Mouse (Mus musculus) T-helper 1 cell (primary cell): ENCODE results near the gene Tmem132a.

Experiments used
- in situ Hi-C: fragments of 300-600 bp; cut with MboI, MseI; formaldehyde crosslinking; loops from one replicate; pipeline ENCODE4 v1.15.1; 2025; ENCODE audit warnings: high pct_unique_total_duplicates

The Tmem132a gene

DNA sequence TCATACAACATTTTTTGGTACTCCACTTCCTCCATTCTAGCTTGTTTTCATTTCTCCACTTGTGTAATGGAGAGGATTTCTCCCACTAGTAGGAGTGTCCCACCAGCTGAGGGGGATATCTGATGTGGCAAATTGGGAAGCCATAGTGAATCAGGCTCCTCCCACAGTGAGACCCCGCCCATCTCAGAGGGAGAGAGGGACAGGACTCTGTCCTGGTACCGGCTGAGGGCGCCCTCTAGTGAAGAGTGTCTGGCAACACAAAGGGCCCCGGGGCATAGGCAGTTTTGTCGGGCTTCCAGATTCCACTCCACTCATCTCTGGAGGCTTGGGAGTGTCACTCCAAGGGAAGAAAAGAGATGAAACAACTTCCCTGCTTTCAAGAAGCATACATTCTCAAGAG is 38.3 kb downstream of the Tmem132a start:
- in situ Hi-C loops, result no loop called here

- in situ Hi-C loops, result loop anchor here (5.0 kb wide), 3 partner anchors 42 to 693 kb away; partner anchors contain the start of gene Cd5
Measured at GRCm38 (mm10) chr19:10829436-10830175, 40.1 kb downstream of the Tmem132a start, which contains the start of gene Cd6. Cd6 (minus strand) TSS chr19:10830058.

DNA sequence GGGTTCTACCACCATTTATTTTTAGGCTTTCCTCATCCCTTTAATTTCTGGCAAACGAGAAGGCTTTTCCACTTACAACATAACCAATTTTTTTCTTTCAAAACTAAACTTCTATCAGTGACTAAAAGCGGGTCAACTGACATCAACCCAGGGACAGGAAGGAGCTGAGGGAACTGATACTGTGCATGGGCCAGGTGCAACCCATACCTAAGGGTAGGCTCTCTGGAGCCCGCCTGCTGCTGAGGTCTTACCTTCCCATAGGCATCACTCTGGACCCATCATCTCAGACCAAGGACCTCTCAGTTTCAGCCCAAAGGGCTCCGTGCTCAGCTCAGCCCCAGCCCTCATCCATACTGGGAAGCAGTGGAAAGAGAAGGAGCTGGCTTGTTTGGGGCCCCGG is 41.4 kb downstream of the Tmem132a start:
- in situ Hi-C loops, result loop anchor here (5.0 kb wide), 3 partner anchors 41 to 694 kb away; partner anchors contain the start of gene Cd5

DNA sequence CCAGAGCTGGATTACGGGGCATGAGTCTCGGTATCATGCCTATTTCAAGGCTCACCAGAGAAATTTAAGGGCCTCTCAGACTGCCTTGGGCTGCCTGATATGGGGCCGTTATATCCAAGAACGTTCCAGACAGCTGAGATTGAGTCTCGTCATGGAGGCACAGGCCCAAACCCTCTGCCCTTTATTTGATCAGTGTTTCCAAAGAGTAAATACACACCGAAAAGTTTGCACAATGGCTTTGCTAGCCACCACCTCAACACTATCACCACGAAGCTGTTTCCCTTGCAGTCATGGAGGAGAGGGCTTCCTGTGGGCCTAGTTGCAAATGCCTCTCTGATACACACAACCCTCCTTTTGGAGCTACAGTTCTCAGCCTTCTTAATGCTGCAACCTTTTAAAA is 45.7 kb downstream of the Tmem132a start:
- in situ Hi-C loops, result no loop called here

DNA sequence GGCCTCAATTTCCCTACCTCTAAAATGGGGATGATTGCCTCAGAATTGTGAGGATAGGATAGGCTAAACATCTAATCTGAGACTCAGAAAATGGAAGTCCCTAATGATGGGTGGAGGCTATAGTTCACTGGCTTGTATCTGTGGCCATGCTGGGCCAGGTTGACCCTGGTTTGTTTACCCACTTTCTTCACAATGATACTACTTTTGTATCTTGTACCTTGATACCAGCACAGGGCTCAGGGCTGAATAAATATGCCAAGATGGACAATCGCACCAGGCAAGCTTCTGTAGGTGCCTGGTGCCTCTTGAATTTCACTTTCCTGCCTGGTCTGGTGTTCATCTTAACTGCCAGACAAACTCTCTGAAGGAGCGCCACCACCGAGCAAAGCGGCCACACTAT is 47.2 kb downstream of the Tmem132a start:
- in situ Hi-C loops, result no loop called here

DNA sequence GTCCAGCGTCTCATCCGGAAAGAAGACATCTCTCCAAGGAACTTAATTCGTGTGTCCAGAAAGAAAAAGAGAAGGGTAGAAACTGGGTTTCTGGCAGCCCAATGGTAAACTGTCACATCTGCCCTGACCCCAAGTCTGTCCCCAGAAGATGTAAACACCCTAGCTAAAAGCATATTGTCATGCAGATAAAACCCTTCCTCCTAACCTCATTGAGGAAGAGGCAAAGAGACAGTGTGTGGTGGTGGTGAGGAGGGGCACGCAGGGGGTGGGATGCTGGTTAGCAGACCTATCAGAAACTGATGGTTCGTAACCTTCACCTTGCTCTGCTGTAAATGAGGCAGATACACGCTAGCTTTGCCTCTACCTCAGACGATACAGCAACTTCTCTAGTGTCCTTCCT is 48.4 kb downstream of the Tmem132a start:
- in situ Hi-C loops, result no loop called here

DNA sequence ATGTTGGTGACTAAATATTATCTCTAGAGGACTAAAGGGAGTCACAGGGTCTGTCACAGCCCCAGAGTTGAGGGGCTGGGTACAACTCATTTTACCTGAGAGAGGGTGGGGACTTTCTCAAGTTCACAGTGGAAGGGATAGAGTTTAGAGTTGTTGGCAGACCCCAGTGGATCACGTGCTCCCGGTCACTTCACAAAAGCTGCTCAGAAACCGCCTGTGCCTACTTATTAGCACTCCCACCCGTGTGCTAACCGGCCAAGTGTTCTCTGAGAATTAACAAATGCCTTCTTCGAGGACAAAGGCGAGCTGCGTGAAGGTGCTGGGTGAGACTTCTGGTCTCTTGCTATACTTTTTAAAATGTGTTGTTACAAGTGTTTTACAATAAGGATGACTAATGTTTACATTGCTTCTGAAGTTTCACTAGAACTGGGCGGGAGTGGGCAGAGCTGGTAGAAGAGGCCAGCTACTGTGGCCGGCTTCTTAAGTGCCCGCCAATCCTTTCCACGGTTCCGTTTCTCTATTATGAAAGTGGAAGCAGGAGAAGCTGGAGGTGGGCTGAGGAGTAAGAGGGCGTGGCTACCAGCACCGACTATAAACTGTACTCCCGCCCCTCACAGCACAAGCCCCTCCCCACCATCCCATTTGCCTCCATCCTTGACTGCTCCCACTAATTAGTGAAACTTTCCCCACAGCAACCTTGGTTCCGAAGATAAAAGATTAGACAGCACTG is 51.4 kb downstream of the Tmem132a start:
- in situ Hi-C loops, result no loop called here

GRCm38 (mm10) chr19:10816462-10816861 is 53.3 kb downstream of the Tmem132a start:
- in situ Hi-C loops, result no loop called here

- in situ Hi-C loops, result no loop called here
Measured at GRCm38 (mm10) chr19:10815871-10816270, 53.9 kb downstream of the Tmem132a start.

GRCm38 (mm10) chr19:10813905-10814304 is 55.8 kb downstream of the Tmem132a start:
- in situ Hi-C loops, result no loop called here

DNA sequence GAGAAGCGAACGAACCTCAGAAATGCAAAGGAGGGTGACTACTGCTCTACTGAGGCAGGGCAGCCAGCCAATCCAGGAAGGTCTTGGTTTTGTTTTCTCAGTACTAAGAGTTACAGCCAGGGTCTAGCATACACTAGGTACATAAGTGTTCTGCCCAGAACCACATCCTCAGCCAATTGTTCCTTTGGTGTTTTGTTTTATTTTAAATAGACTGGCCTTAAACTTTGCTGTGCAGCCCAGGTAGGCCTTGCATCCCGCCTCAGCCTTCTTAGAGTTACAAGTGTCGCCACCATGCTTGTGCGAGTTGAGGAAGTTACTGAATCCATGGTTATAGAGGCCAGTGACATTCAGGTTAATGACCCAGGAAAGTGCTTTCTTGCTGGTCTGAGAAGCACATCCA is 56.7 kb downstream of the Tmem132a start:
- in situ Hi-C loops, result no loop called here

GRCm38 (mm10) chr19:10811471-10811870 is 58.3 kb downstream of the Tmem132a start:
- in situ Hi-C loops, result no loop called here

DNA sequence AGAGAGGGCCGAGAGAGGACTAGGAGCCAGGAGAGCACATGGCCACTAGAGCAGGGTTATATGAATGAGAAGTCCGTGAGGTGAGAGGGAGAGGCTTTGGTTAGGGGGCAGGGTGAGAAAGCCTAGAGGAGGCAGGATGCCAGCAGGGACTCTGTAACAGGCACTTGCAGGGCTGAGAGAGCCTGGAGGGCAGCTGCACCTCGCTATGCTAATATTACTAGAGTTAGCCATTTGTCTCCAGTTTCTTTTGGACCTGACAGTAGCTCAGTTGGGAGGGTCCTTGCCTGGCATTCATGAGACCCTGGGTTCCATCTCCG is 59.6 kb downstream of the Tmem132a start:
- in situ Hi-C loops, result no loop called here

DNA sequence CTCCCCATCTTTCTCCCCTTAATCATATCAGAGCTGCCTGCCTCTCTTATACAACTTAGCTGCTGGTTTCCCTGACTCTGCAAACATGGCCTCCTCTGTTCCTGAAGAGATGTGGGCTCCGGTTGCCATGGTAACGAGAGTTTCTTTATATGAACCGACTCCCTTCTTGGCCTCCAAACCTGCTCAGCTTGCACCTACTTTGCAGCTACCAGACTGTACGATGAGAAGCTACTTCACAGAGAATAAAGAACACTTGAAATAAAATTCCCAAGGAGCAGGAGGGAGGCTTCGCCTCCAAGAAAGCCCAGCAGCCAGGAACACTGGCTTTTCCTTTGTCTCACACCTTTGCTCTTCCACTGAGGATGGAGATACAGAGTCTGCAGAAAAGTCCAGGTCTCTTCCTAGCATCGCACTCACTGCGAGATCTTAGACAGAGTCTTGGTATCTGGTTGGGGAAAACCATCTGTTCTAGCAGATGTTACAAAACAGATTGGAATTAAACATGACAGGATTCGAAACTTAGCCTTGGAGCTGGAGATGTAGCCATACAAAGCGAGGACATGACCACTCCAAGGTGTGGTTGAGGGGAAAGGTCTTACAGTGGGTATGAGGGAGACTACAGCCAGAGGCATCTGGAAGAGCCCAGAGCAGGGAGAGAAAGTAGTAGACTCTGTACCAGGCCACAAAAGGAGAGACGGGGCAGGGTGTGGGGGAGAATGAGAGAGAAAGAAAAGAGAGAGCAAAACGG is 60.1 kb downstream of the Tmem132a start:
- in situ Hi-C loops, result no loop called here

- in situ Hi-C loops, result no loop called here
Measured at GRCm38 (mm10) chr19:10808524-10809233, 61.1 kb downstream of the Tmem132a start.
